Mouse (Mus musculus) cerebellum, adult 2 months (tissue): ENCODE data around the gene 1700061G19Rik.

ENCODE experiments used
- CTCF ChIP-seq: fragments of 200-500 bp; IDR thresholded peaks from 2 replicates; pipeline ENCODE4 v1.5.1; 2011; ENCODE audit warnings: low read depth, mild to moderate bottlenecking, control low read depth, low read length, moderate library complexity, borderline replicate concordance; ENCODE audit not compliant: insufficient read depth
- POLR2A ChIP-seq: fragments of 200-500 bp; IDR thresholded peaks from 2 replicates; pipeline ENCODE4 v1.6.1; 2011; ENCODE audit warnings: low read length, control low read depth, borderline replicate concordance; ENCODE audit not compliant: insufficient read depth

GRCm38 (mm10) chr17:56858922-56859321 is 16.4 kb upstream of the 1700061G19Rik start:
- TF ChIP-seq POLR2A (no peak), CTCF (no peak)
